Mouse (Mus musculus): ENCODE measurements around the gene Ddx23.

DNA sequence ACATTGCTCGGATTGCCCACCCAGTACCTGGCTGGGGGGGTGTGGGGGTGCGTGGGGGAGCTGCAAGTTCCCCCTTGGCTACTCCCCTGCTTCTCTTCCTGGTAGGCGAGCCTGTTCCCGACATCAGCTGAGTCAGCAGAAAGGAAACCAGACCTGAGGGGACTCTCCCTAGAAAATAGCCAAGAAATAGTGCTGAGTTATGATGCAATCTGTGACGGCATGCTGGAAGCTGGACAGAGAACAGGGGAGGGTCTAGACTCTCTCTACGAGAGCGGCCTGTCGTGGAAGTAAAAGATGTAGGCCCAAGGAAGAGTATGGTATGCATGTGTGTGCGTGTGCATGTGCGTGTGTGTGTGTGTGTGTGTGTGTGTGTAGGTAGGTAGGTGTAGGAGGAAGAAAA lies 20.5 kb upstream of the Ddx23 start:
- TF ChIP-seq GATA1 (IDR thresholded peaks at IDR 0.05; ENCODE audit: borderline replicate concordance, low read length) (no peak), FLI1 (IDR thresholded peaks at IDR 0.05; ENCODE audit: low read length) (no peak)

All from megakaryocyte, embryonic 14.5 days (primary cell).